Mouse (Mus musculus): ENCODE measurements around the gene Zmiz1. TPM values are rescaled to one million over a fixed set of nuclear protein-coding genes. Genes with fewer than 3 reads are reported as not detected.

The Zmiz1 gene
- 10 to 100 TPM; 61.5 to 67.1 TPM for total RNA-seq (2023)

GRCm38 (mm10) chr14:25459016-25459393, at the start of gene Zmiz1:
Gene Zmiz1 (plus strand): TSS chr14:25459185.

DNA sequence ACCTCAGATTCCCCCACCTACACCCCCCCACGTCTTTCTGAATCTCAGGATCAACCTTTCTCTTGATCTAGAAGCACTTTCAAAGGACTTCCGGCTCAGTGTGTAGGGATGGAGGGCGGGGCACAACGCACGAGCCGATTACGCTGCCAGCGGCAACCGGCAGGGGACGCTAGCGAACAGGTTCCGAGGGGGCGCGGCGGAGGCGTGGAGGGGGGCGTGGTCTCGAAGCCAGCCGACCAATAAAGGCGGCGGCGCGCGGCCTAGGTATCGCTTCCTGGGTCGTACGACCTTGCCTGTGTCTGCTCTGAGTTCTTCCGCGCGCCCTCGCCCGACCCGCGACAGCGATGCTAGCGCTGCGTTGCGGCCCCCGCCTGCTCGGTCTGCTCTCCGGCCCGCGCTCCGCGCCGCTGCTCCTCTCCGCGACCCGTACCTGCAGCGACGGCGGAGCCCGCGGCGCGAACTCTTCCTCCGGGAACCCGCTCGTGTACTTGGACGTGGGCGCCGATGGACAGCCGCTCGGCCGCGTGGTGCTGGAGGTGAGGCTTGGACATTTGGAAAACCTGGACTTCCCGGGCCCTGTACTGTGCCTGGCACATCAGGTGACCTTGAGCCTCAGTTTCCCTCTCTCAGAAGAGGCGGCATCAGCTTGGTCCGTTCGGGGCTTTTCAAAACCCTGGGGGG, 235.0 kb downstream of the Zmiz1 start, which contains the start of gene Ppif:
Gene Ppif, plus strand, starts transcription at position 267 of the 681 bp plus-strand sequence.

Other genes starting within 250 kb of the Zmiz1 start
- 10 to 100 TPM; 12.2 to 12.9 TPM for gene Ppif, start 235.0 kb downstream of the Zmiz1 start, total RNA-seq (2023)